11 mouse cellular contexts compared by ENCODE assay signal in the genomic region with DNA sequence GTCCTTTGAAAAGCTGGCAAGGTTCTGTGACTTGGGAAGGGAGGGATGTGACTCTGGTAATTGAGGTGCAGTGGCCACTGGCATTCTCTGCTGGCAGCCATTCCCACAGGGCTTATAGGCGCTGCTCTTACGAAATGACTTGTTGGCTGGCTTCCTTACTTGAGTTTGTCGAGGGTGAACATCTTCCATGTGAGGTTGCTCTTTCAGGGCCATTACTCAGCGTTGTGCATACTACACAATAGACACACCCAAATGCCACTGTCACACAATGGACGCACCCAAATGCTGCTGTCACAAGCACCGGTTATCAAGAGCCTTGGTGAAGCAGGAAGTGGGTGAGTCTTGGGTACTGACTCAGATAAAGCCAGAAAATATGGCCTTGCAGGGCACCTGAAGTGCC. TPM values are rescaled to one million over a fixed set of nuclear protein-coding genes. Genes with fewer than 3 reads are reported as not detected.
DNase-seq lines count a peak whose midpoint lies in the region; ATAC-seq lines count a peak whose summit lies in the region.
"Had no signal": no experiment of that assay in that cellular context is flagged by ENCODE, and none has a peak within 500 bp of the region (broad histone marks: within the 10 kb centered on the region; RNA-seq: fewer than 3 reads in every experiment).

No protein-coding gene starts in this region.

- WGBS in liver, embryonic 15.5 days (ENCODE audit: insufficient replicate concordance), result 31% methylated on average over 6 of the region's 6 CpGs

- ATAC-seq in liver, embryonic 15.5 days (ENCODE audit: insufficient read depth), result peak; percentile 54
- no peak for ATAC-seq in erythroid progenitor cell, adult 5-6 weeks (replicated peaks; ENCODE audit: low FRiP score, poor library complexity, severe bottlenecking)
- ATAC-seq: forebrain, embryonic 15.5 days; hindbrain, embryonic 16.5 days; midbrain, embryonic 13.5 days had no signal

- H3K9ac ChIP-seq in liver, embryonic 15.5 days, result no peak overlapping the region
- H3K9ac ChIP-seq: forebrain, embryonic 15.5 days; midbrain, embryonic 13.5 days had no signal

- H3K4me1 ChIP-seq in liver, embryonic 15.5 days (replicated peaks), result peaks cover 32% of the 10 kb centered on the region
- H3K4me1 ChIP-seq: forebrain, embryonic 15.5 days; midbrain, embryonic 13.5 days had no signal

- no peaks in the 10 kb centered on the region for H3K27me3 ChIP-seq in liver, embryonic 15.5 days
- H3K27me3 ChIP-seq: forebrain, embryonic 15.5 days; midbrain, embryonic 13.5 days had no signal

- H3K27ac ChIP-seq in liver, embryonic 15.5 days (replicated peaks), result no peak overlapping the region
- H3K27ac ChIP-seq: forebrain, embryonic 15.5 days; midbrain, embryonic 13.5 days had no signal

- H3K4me3 ChIP-seq in liver, embryonic 15.5 days (replicated peaks), result no peak overlapping the region
- H3K4me3 ChIP-seq: forebrain, embryonic 15.5 days; midbrain, embryonic 13.5 days had no signal

- H3K36me3 ChIP-seq in liver, embryonic 15.5 days (replicated peaks), result no peaks in the 10 kb centered on the region
- H3K36me3 ChIP-seq: forebrain, embryonic 15.5 days; midbrain, embryonic 13.5 days had no signal

- DNase-seq in adrenal gland, postnatal 10 days, result peak; percentile 50
- DNase-seq in adrenal gland, postnatal 25 days, result no peak
- DNase-seq in lung, postnatal 10 days, result peak; percentile 22
- DNase-seq in lung, postnatal 14 days, result no peak
- no peak for DNase-seq in spleen, postnatal 14 days (ENCODE audit: low spot score in 2 of 2)
- DNase-seq in urinary bladder, postnatal 10 days (ENCODE audit: low spot score), result no peak

- no peak overlapping the region for H3K4me2 ChIP-seq in liver, embryonic 15.5 days
- H3K4me2 ChIP-seq: forebrain, embryonic 15.5 days; midbrain, embryonic 13.5 days had no signal

- H3K9me3 ChIP-seq in liver, embryonic 15.5 days (replicated peaks), result no peaks in the 10 kb centered on the region
- H3K9me3 ChIP-seq: forebrain, embryonic 15.5 days had no signal

RNA-seq across cellular contexts. Expression of gene Cnksr3, which starts 22.8 kb away (rescaled TPM):
- 10 to 100 TPM; 11.6 to 11.9 TPM for total RNA-seq in adrenal gland, postnatal 10 days (2021)
- total RNA-seq in adrenal gland, postnatal 25 days (2021), result 13.9 and 15.3 TPM in 2 replicates
- polyA plus RNA-seq in liver, embryonic 15.5 days (2015; fragmentation: Nextera tagmentation; extraction: Ambion mirVana), result 3.5 and 4.0 TPM in 2 replicates
- total RNA-seq in erythroid progenitor cell, adult 5-6 weeks (2015; ENCODE audit: low replicate concordance), result 0.72 TPM in 1 of 2 replicates, not detected in the other
- total RNA-seq in erythroid progenitor cell, adult 5-6 weeks (2017; ENCODE audit: low replicate concordance), result 1.0 TPM in 1 of 2 replicates, not detected in the other

Comparison
In these comparisons a context has a peak if more than half of its experiments do, and no peak if none do; other contexts are left out.
1. DNase-seq: peak in adrenal gland, postnatal 10 days (single experiment) and lung, postnatal 10 days (single experiment); none in adrenal gland, postnatal 25 days (single experiment), lung, postnatal 14 days (single experiment), spleen, postnatal 14 days (0 of 2) and urinary bladder, postnatal 10 days (single experiment).